Mouse (Mus musculus): ENCODE measurements around the gene Rab8a. TPM values are rescaled to one million over a fixed set of nuclear protein-coding genes. Genes with fewer than 3 reads are reported as not detected.
A peak's percentile ranks its signal among the peaks of the same experiment; 100 is the strongest.
"Not testable (repeated sequence)": the region's sequence is repeated elsewhere in the genome, so short reads cannot be mapped to it uniquely, and the experiment has no call there.

Rab8a gene
- 110 and 133 TPM in 2 replicates for polyA plus RNA-seq (2015; fragmentation: Nextera tagmentation; extraction: Ambion mirVana)

DNA sequence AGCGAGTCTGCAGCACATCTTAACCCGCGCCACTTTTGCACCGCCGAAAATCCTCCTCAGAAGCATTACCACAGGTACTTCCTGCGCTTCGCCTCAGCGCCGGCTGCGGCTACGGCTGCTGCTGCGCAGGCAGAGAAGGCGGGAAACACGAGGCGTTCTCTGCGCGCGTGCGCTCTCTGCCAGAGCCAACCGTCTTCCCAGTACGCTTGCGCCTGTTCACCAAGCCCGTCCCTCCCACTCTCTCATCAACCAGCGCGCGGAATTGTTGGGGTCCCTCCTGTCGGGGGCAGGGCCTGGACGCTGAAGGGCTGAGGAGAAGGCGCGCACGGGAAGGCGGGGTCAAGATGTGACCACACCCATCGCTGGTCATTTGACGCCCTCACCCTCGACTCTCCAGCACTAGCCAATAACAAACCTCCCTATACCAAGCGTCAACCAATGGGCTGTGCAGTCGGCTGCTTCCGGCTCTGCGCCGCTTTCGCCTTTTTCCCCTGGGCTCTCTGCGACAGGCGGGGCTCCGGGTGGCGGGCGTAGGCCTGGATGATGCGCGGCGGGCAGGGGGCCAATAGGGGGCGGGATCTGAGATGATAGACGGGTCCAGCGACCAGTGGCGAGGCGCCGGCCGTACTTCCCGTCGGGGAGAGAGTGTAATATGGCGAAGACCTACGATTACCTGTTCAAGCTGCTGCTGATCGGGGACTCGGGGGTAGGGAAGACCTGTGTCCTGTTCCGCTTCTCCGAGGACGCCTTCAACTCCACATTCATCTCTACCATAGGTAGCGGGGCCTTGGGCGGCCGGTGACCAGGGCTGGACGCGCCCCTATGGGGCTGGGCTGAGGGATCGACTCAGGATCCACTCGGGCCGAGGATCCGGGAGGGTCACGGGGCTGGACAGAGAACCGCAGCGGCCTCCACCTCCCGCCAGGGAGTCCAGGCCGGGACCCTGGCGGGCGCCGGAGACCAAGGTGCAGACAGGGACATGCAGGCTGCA, at the start of gene Rab8a:
Gene Rab8a, plus strand, starts transcription at position 494 of the 991 bp plus-strand sequence.
- Histone ChIP-seq H3K4me2 (peak within 1 kb of the TSS; percentile 77), H3K9ac (peak within 1 kb of the TSS; percentile 97), H3K36me3 (peaks cover 5% of the 10 kb centered on the region; the same call in 1 of the 2 replicates), H3K4me1 (peaks cover 28% of the 10 kb centered on the region), H3K27ac (peak within 1 kb of the TSS; percentile 88), H3K27me3 (no peaks in the 10 kb centered on the region), H3K4me3 (peak within 1 kb of the TSS; percentile 92), H3K9me3 (no peaks in the 10 kb centered on the region)
- ATAC-seq (ENCODE audit: insufficient number of reproducible peaks, low FRiP score, low TSS enrichment, low read depth): peak; percentile 99
- under 1% methylated on average over 82 of the region's 82 CpGs for WGBS

DNA sequence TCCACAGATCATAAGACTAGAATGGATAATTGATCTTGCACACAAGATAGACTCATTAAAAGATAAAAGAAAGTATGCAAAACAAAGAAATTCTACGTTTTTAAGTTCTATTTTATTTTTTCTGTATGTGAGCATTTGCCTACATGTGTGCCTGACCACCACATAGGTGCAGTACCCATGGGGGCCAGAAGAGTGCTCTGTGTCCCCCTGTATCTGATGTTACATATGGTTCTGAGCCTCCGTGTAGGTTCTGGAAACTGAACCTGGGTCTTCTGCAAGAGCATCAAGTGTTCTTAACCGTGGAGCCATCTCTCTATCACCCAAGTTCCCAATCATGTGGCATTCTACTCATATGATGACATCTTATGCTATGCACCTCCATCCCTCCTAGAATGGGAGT, 48.5 kb upstream of the Rab8a start:
- H3K4me2 ChIP-seq: no peak overlapping the region
- H3K4me3 ChIP-seq: no peak overlapping the region
- no peak for ATAC-seq (ENCODE audit: insufficient number of reproducible peaks, low FRiP score, low TSS enrichment, low read depth)
- H3K9me3 ChIP-seq: no peaks in the 10 kb centered on the region
- H3K27me3 ChIP-seq: no peaks in the 10 kb centered on the region
- no peaks in the 10 kb centered on the region for H3K36me3 ChIP-seq
- H3K27ac ChIP-seq: no peak overlapping the region
- 65% methylated on average over 3 of the region's 3 CpGs for WGBS
- H3K4me1 ChIP-seq: no peaks in the 10 kb centered on the region
- H3K9ac ChIP-seq: no peak overlapping the region

DNA sequence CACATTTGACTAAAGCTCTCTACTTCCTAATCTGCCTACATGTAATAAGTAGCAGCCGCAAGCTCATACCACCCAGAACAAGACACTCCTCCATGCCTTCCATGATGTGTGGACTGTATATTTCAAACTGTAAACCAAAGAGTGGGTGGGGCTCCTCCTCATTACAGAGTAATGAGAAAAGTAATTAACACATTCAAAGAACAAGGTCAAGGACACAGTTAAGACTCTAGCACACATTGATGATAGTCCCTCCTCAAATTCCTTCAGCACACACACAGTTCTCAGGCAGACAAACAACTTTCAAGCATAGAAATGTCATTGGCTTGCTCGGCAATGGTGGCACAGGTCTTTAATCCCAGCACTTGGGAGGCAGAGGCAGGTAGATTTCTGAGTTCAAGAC, 45.8 kb upstream of the Rab8a start:
- Histone ChIP-seq H3K4me3 (no peak overlapping the region), H3K4me1 (no peaks in the 10 kb centered on the region), H3K27me3 (no peaks in the 10 kb centered on the region), H3K9me3 (no peaks in the 10 kb centered on the region), H3K36me3 (no peaks in the 10 kb centered on the region), H3K4me2 (no peak overlapping the region), H3K27ac (no peak overlapping the region), H3K9ac (no peak overlapping the region)
- 88% methylated on average over 2 of the region's 2 CpGs for WGBS
- no peak for ATAC-seq (ENCODE audit: insufficient number of reproducible peaks, low FRiP score, low TSS enrichment, low read depth)

DNA sequence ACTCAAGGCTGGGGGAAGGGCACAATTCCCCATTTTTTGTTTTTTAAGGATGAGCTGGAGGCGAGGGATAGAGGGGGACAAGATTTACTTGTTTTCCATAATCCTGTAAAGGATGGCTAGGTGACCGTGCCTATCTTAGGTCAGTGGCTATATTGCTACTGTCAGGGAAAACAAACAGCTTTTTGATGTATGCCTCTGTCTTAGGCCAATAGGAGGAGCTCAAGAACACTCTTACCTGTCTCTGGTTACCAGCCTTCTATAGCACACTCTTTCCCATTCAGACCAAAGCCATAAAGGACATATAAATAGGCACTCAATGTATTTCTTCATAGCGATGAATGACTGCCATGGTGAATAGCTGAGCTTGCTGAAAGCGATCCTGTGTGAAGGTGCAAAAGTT, 42.4 kb upstream of the Rab8a start:
- H3K9ac ChIP-seq: no peak overlapping the region
- H3K9me3 ChIP-seq: no peaks in the 10 kb centered on the region
- 45% methylated on average over 4 of the region's 4 CpGs for WGBS
- no peak overlapping the region for H3K4me3 ChIP-seq
- H3K36me3 ChIP-seq: no peaks in the 10 kb centered on the region
- no peaks in the 10 kb centered on the region for H3K4me1 ChIP-seq
- H3K27ac ChIP-seq: no peak overlapping the region
- no peak overlapping the region for H3K4me2 ChIP-seq
- no peak for ATAC-seq (ENCODE audit: insufficient number of reproducible peaks, low FRiP score, low TSS enrichment, low read depth)
- H3K27me3 ChIP-seq: no peaks in the 10 kb centered on the region

DNA sequence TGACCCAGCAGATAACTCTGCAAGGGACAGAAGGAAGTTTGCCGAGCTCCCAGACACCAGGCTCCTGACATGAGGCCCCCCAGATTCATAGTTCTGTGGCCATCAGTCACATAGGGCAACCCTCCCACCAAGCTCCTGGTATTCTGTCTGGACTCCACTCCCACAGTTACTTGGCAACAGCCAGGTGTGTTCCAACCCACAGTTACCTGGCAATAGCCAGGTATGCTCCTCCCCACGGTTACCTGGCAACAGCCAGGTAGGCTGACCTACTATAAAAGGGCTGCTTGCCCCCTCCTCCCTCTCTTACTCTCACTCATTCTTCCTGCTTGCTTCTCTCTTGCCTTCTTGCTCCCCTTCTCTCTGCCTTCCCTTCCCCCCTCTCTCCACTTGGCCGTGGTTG, 39.5 kb upstream of the Rab8a start:
- H3K9me3 ChIP-seq; H3K9ac ChIP-seq; ATAC-seq (ENCODE audit: insufficient number of reproducible peaks, low FRiP score, low TSS enrichment, low read depth); H3K4me1 ChIP-seq; H3K36me3 ChIP-seq; H3K27me3 ChIP-seq; H3K4me3 ChIP-seq; H3K27ac ChIP-seq; H3K4me2 ChIP-seq: not testable (repeated sequence)
- WGBS: 51% methylated on average over 3 of the region's 3 CpGs

DNA sequence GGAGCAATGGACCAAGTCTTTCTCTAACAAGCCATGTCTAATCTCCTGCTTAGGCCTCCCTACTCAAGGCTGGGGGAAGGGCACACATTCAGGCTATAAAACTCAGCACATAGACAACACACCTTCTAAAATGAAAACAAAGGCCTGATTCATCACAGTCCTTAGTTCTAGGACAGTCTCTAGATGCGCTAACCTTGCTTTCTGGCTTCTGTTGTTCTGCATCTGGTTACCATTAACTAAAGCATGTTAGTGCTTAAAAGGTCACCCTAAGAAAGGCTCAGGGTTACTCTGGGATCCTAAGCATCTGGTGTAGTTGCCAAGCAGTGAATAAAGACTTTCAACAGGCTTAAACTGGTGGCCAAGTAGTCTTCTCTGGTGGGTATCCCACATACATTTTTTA, 39.0 kb upstream of the Rab8a start:
- no peak for ATAC-seq (ENCODE audit: insufficient number of reproducible peaks, low FRiP score, low TSS enrichment, low read depth)
- H3K36me3 ChIP-seq: no peaks in the 10 kb centered on the region
- H3K9me3 ChIP-seq: no peaks in the 10 kb centered on the region
- H3K27ac ChIP-seq: no peak overlapping the region
- H3K4me1 ChIP-seq: no peaks in the 10 kb centered on the region
- no peak overlapping the region for H3K4me3 ChIP-seq
- no peaks in the 10 kb centered on the region for H3K27me3 ChIP-seq
- H3K9ac ChIP-seq: no peak overlapping the region
- WGBS: 31% methylated on average over 1 of the region's 1 CpGs
- H3K4me2 ChIP-seq: no peak overlapping the region

DNA sequence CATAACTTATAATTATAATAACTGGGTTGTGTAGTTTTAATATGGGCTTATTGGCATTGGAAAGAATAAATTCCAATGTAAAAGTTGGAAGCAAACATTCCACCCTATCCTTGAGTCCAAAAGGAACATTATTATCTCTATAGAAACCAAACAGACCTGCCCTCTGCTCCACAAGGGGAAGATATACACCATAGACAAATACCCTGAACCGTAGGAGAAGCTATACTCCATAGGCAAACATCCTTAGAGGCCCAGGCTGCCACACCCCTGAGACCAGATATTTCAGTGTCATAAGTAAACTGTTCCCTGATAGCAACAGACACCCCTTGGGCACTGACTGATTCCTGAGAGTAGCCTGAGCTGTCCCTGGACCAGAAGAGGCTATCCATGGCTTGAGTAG, 33.2 kb upstream of the Rab8a start:
- WGBS: 83% methylated on average over 1 of the region's 1 CpGs
- ATAC-seq (ENCODE audit: insufficient number of reproducible peaks, low FRiP score, low TSS enrichment, low read depth): no peak
- H3K27ac ChIP-seq: no peak overlapping the region

DNA sequence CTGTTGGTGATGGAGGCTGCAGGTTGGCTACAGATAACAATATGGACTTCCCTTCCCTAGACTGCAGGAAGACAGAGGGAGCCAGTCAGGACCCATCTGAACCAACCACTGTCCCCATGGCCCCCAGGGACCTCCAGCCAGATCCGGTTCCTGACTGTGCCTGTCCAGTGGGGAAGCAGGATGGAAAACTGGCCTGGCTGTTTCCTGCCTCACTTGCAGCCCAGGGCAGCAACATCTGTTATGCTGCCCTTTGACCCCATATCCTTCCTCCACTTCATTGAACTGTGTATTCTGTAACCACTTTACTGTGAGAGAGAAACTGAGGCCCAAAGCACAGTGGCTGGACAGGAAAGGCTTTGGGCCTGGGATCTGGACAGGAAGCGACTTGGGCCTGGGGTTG, 29.7 kb upstream of the Rab8a start:
- Histone ChIP-seq H3K4me2 (no peak overlapping the region), H3K9ac (no peak overlapping the region), H3K4me3 (no peak overlapping the region), H3K27ac (peak overlapping the region; percentile 2; the same call in 1 of the 2 replicates), H3K9me3 (no peaks in the 10 kb centered on the region), H3K36me3 (no peaks in the 10 kb centered on the region), H3K4me1 (0 out of 2 replicates have a peak, but pooled peaks cover 3% of the 10 kb centered on the region), H3K27me3 (no peaks in the 10 kb centered on the region)
- no peak for ATAC-seq (ENCODE audit: insufficient number of reproducible peaks, low FRiP score, low TSS enrichment, low read depth)
- WGBS: 49% methylated on average over 2 of the region's 2 CpGs

More for the DNA sequence above, 33.2 kb upstream of the Rab8a start:
- no peak overlapping the region for H3K9ac ChIP-seq
- no peaks in the 10 kb centered on the region for H3K36me3 ChIP-seq
- no peaks in the 10 kb centered on the region for H3K4me1 ChIP-seq
- H3K4me3 ChIP-seq: no peak overlapping the region
- H3K9me3 ChIP-seq: no peaks in the 10 kb centered on the region
- H3K27me3 ChIP-seq: no peaks in the 10 kb centered on the region
- H3K4me2 ChIP-seq: no peak overlapping the region

DNA sequence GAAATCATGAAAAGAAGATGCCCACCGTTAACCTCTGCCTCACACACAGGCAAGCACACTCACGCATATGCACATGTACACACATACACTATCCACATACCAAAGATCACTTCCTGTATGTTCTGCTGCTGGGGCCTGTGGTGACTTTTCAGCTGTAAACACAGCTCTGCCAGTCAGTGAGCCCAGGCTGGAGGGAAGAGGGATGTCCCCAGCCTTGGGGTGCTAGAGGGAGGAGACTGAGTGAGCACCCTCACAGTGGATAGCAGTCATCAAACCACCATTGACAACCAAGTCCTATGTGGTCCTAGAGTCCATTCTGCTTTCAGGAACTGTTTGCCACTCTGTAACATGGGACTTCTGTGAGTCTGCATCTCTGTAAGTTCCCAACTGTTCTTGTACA, 29.1 kb upstream of the Rab8a start:
- Histone ChIP-seq H3K9ac (no peak overlapping the region), H3K4me3 (no peak overlapping the region), H3K4me1 (peaks cover 4% of the 10 kb centered on the region), H3K27ac (peak overlapping the region; percentile 2), H3K36me3 (no peaks in the 10 kb centered on the region), H3K9me3 (no peaks in the 10 kb centered on the region), H3K4me2 (no peak overlapping the region), H3K27me3 (no peaks in the 10 kb centered on the region)
- WGBS: 69% methylated on average over 2 of the region's 2 CpGs
- ATAC-seq (ENCODE audit: insufficient number of reproducible peaks, low FRiP score, low TSS enrichment, low read depth): no peak

DNA sequence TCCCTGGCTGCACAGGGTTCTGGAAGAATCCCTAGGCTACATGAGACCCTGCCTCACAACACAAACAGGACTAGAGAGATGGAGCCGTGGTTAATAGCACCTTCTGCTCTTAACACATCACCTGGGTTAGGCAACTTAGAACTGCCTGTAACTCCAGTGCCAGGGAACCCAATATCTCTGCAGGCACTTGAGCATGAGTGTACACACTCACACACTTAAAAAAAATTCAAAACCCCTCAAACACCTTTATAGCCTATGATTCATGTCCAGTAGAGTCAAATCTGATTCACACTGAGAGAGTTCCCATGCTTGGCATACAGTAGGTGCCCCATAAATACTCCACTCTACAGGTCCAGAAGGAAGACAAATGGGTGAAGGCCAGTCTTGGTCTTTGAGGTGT, 28.6 kb upstream of the Rab8a start:
- Histone ChIP-seq H3K27me3 (no peaks in the 10 kb centered on the region), H3K27ac (no peak overlapping the region), H3K4me1 (peaks cover 8% of the 10 kb centered on the region), H3K36me3 (no peaks in the 10 kb centered on the region; the same call in 1 of the 2 replicates), H3K4me2 (no peak overlapping the region), H3K9me3 (no peaks in the 10 kb centered on the region), H3K9ac (no peak overlapping the region), H3K4me3 (no peak overlapping the region)
- ATAC-seq (ENCODE audit: insufficient number of reproducible peaks, low FRiP score, low TSS enrichment, low read depth): no peak
- WGBS: 81% methylated on average over 1 of the region's 1 CpGs

DNA sequence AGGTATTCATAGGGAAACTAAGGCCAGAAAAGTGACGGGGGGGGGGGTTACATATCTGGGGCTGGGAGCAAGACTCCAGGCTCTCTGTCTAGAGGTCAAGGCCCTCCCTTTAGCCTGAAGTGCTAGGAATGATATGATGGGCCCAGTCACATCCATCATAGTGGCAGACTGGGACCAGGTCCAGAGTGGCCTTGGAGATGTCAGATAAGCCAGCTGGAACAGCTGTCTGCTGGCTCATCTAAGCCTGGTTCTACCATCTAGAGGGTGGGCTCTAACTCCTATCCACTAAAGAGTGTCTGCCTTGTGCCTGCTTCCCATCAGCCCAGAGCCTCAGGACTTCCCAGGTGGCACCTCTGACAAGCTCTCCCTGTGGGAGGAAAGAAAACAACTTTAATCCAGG, 28.1 kb upstream of the Rab8a start:
- Histone ChIP-seq H3K4me1 (peaks cover 12% of the 10 kb centered on the region), H3K4me3 (no peak overlapping the region), H3K27ac (no peak overlapping the region), H3K4me2 (no peak overlapping the region), H3K9ac (no peak overlapping the region), H3K36me3 (peaks cover 5% of the 10 kb centered on the region), H3K9me3 (no peaks in the 10 kb centered on the region), H3K27me3 (no peaks in the 10 kb centered on the region)
- ATAC-seq (ENCODE audit: insufficient number of reproducible peaks, low FRiP score, low TSS enrichment, low read depth): no peak
- 61% methylated on average over 1 of the region's 1 CpGs for WGBS

DNA sequence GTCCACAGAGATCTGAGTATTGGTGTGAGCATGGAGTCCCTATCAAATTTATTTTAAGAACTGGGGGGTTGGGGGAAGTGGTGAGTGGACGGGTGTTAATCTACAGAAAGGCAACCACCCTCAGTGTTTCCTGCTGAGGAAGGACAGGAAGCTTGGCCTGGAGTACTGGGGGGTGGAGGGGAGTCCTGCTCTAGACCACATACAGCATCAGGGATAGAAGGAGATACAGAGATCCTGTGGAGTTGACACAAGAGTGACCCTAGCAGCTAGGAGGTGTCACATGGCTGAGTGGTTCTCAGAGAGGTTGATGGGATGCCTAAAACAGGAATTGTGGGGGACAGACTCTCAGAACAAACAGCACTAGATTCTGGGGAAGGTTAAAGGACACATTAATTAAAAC, 27.5 kb upstream of the Rab8a start:
- WGBS: 53% methylated on average over 1 of the region's 1 CpGs
- Histone ChIP-seq H3K27ac (no peak overlapping the region), H3K4me2 (no peak overlapping the region), H3K36me3 (peaks cover 11% of the 10 kb centered on the region), H3K9me3 (no peaks in the 10 kb centered on the region), H3K27me3 (no peaks in the 10 kb centered on the region), H3K9ac (no peak overlapping the region), H3K4me1 (peaks cover 14% of the 10 kb centered on the region), H3K4me3 (no peak overlapping the region)
- no peak for ATAC-seq (ENCODE audit: insufficient number of reproducible peaks, low FRiP score, low TSS enrichment, low read depth)

Measured in limb, embryonic 15.5 days (tissue).